Mouse (Mus musculus): Measurements from ENCODE around the gene Slc25a47.

- no peak for TF ChIP-seq CTCF (IDR thresholded peaks at IDR 0.05; ENCODE audit: low read depth)
- TF ChIP-seq EP300 (IDR thresholded peaks at IDR 0.05; ENCODE audit: low read depth) = no peak
Measured at GRCm38 (mm10) chr12:108865007-108865494, 29.2 kb downstream of the Slc25a47 start.

All from liver, postnatal 0 days (tissue).